Mouse (Mus musculus) neural tube, embryonic 14.5 days (tissue): ENCODE measurements at regions not wholly inside any gene's neighbourhood (a gene's known extent, or its start where the extent isn't known, plus 50 kb on each side); places are given as distances from the start of the nearest gene placed in this dataset.
"Not testable (repeated sequence)": the region's sequence is repeated elsewhere in the genome, so short reads cannot be mapped to it uniquely, and the experiment has no call there.

Experiments used
- ATAC-seq: fragments of 200-750 bp; cut with Nextera tagmentation; 2 replicates; pipeline ENCODE4 v1.8.0; 2017; ENCODE audit warnings: low read depth, mild to moderate bottlenecking, moderate TSS enrichment, moderate library complexity
- H3K27ac ChIP-seq: fragments of 300-500 bp; sonication (generic); 2 replicates; pipeline ENCODE4 v1.5.1; 2014; ENCODE audit warnings: low read depth, mild to moderate bottlenecking, control low read depth, low read length, moderate library complexity, mixed read lengths
- H3K27me3 ChIP-seq: fragments of 300-500 bp; sonication (generic); 2 replicates; pipeline ENCODE4 v1.6.1; 2014; ENCODE audit warnings: low read length; ENCODE audit not compliant: control insufficient read depth, insufficient read depth
- H3K36me3 ChIP-seq: fragments of 300-500 bp; sonication (generic); 2 replicates; pipeline ENCODE4 v1.6.1; 2014; ENCODE audit warnings: low read length, mixed read lengths; ENCODE audit not compliant: control insufficient read depth, insufficient read depth
- H3K4me1 ChIP-seq: fragments of 300-500 bp; sonication (generic); 2 replicates; pipeline ENCODE4 v1.6.1; 2014; ENCODE audit warnings: low read length; ENCODE audit not compliant: control insufficient read depth, insufficient read depth
- H3K4me2 ChIP-seq: fragments of 300-500 bp; sonication (generic); 2 replicates; pipeline ENCODE4 v1.6.1; 2014; ENCODE audit warnings: mild to moderate bottlenecking, low read depth, low read length, control low read depth
- H3K4me3 ChIP-seq: fragments of 300-500 bp; sonication (generic); 2 replicates; pipeline ENCODE4 v1.5.1; 2014; ENCODE audit warnings: low read depth, low read length, control low read depth, mixed read lengths
- H3K9ac ChIP-seq: fragments of 300-500 bp; sonication (generic); replicated peaks from 2 replicates; pipeline ENCODE4 v1.6.1; 2014; ENCODE audit warnings: low read depth, mild to moderate bottlenecking, control low read depth, low read length, mixed read lengths
- H3K9me3 ChIP-seq: fragments of 300-500 bp; sonication (generic); 2 replicates; pipeline ENCODE4 v1.6.1; 2016; ENCODE audit warnings: low read length; ENCODE audit not compliant: control insufficient read depth
- WGBS: fragments of 180-500 bp; shearing (Covaris S2); extraction: QIAGEN DNeasy Blood & Tissue Kit; methylation state at CpG from one replicate; pipeline ENCODE4 v1.1.7; 2014; 5-methylcytosine and 5-hydroxymethylcytosine counted together

GRCm38 (mm10) chr6:16365450-16365849, 532.8 kb downstream of the Tfec start:
- Histone ChIP-seq H3K27ac (no peak overlapping the region), H3K4me3 (no peak overlapping the region), H3K36me3 (no peaks in the 10 kb centered on the region), H3K4me2 (no peak overlapping the region), H3K9me3 (no peaks in the 10 kb centered on the region), H3K4me1 (no peaks in the 10 kb centered on the region), H3K27me3 (no peaks in the 10 kb centered on the region), H3K9ac (no peak overlapping the region)
- 87% methylated on average over 1 of the region's 1 CpGs for WGBS
- no peak for ATAC-seq

DNA sequence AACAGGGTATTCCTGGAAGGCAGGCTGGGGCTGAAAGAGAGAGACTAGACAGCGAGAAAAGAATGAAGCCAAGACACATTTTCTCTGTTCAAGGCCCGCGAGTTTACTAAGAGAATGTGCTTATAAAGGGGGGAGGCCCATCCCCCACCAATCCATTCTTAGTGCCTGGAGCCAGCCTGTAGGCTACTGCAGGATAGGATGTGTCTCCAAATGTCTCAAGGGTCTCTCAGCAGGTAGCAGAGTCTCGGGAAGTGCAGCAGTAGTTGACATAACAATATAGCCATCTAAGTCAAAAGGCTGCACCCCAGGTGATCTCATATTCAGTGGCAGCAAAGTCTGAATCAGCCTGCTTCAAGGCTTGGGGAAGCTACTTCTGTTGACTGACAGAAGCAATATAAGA, 536.2 kb downstream of the Tfec start:
- H3K9ac ChIP-seq, result no peak overlapping the region
- H3K4me2 ChIP-seq, result no peak overlapping the region
- H3K4me1 ChIP-seq, result no peaks in the 10 kb centered on the region
- no peaks in the 10 kb centered on the region for H3K36me3 ChIP-seq
- H3K9me3 ChIP-seq, result no peaks in the 10 kb centered on the region
- 51% methylated on average over 4 of the region's 4 CpGs for WGBS
- no peak overlapping the region for H3K27ac ChIP-seq
- no peaks in the 10 kb centered on the region for H3K27me3 ChIP-seq
- H3K4me3 ChIP-seq, result no peak overlapping the region
- no peak for ATAC-seq

DNA sequence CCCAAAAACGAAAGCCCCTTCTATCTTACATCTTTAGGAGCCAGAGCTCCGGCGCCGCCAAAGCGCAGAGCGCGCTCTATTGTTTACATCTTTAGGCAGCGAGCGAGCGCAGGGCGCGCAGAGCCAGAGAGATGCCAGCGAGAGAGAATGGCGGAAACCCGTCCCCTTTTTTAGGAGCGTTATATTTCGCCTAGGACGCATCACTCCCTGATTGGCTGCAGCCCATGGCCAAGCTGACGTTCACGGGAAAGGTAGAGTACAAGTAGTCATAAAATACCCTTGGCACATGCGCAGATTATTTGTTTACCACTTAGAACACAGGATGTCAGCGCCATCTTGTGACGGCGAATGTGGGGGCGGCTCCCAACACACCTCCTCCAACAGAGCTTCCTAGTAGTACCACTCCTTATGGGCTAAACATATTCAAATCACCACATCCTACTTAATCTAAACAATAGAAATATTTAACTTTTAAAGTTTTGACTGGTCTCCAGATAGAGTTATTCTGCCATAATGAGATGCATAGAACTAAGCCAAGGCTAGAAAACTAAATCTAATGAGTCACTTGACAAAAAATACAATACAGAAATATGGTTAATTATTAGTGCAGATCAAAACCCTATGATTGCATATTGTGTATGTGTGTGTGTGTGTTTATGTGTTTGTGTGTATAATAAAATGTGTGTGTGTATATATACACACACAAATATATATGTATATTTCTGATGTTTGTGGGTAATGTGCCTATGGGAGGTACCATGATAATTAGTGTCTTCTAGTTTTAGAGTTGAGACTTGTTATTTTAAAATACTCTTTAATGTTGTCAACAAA, 538.1 kb downstream of the Tfec start:
- not testable (repeated sequence) for H3K9ac ChIP-seq, H3K36me3 ChIP-seq, H3K4me3 ChIP-seq, H3K27ac ChIP-seq, H3K9me3 ChIP-seq, H3K27me3 ChIP-seq, H3K4me1 ChIP-seq
- peak overlapping the region; percentile 22; the same call in 1 of the 2 replicates for H3K4me2 ChIP-seq
- peak; percentile 92 for ATAC-seq
- WGBS, result 63% methylated on average over 9 of the region's 25 CpGs

DNA sequence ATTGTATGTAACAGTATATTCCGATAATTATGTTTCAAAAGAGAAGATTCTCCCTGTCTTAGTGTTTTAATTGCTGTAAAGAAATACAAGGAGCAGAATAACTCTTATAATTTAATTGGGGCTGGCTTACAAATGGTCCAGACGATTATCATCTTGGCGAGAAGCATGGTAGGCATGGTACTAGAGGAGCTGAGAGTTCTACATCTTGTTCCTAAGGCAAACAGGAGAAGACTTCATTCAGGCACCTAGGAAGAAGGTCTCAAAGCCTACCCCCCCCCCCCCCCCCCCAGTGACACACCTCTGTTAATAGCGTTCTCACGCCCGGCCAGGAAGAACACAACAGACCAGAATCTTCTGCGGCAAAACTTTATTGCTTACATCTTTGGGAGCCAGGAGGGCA, 538.8 kb downstream of the Tfec start:
- no peak for ATAC-seq
- Histone ChIP-seq H3K4me2 (peak overlapping the region; percentile 22; the same call in 1 of the 2 replicates), H3K4me1 (no peaks in the 10 kb centered on the region), H3K27ac (no peak overlapping the region), H3K9ac (no peak overlapping the region), H3K27me3 (no peaks in the 10 kb centered on the region), H3K4me3 (peak overlapping the region; percentile 16; the same call in 1 of the 2 replicates), H3K36me3 (no peaks in the 10 kb centered on the region), H3K9me3 (no peaks in the 10 kb centered on the region)
- WGBS, result 61% methylated on average over 7 of the region's 7 CpGs

DNA sequence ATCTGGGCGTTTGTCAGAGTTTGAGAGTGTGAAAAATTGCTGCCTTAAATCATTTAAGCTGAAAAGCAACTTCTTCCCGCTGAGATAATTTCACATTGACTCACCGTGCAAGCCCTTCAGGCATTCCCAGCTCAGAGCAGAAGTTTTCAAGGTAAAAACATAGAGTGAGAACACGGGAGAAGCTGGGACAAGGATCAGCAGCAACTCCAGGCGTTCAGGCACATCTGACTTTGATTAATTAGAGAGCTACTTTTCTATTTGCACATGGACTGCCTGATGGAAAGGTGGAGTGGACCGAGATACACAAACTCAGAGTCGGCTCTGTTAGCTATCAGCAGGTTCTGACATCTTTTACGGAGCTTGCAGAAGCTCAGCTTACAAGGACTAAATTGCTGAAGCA, 564.6 kb downstream of the Tfec start:
- Histone ChIP-seq H3K27ac (no peak overlapping the region), H3K36me3 (no peaks in the 10 kb centered on the region), H3K4me1 (no peaks in the 10 kb centered on the region), H3K9me3 (no peaks in the 10 kb centered on the region), H3K4me2 (no peak overlapping the region), H3K27me3 (no peaks in the 10 kb centered on the region), H3K4me3 (no peak overlapping the region), H3K9ac (no peak overlapping the region)
- ATAC-seq, result no peak
- 38% methylated on average over 8 of the region's 8 CpGs for WGBS

DNA sequence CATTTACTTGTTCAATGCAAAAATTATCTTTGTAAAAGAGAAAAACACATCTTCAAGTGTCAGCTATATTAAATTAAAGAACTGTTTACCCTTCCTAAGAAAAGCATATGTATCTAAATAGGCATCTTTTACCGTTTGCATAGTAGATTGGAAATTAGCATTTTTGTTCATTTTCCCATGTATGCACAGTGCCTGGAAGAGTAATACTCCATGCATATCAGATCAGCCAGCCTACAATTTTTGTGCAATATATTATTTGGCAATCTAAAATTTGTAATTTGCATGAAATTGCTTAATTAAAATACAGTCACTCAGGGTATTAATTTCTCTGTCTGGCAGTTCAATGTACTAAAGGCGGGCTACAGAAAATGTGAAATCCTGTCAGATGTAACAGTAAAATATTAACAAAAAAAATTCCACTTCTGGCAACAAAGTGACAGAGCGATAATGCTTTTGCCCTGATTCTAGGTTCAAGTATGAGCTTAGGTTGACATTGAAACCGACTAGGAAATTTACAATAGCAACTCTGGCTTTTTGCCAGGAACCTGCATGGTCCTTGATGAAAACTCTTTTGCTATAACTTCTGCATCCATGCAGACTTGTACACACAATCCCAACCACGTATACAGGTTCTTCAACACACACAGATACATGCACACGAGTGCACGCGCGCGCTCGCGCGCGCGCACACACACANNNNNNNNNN, 583.8 kb downstream of the Tfec start:
- Histone ChIP-seq H3K9ac (no peak overlapping the region), H3K9me3 (no peaks in the 10 kb centered on the region), H3K4me3 (no peak overlapping the region), H3K27ac (no peak overlapping the region), H3K27me3 (no peaks in the 10 kb centered on the region), H3K36me3 (no peaks in the 10 kb centered on the region), H3K4me1 (peaks cover 9% of the 10 kb centered on the region), H3K4me2 (no peak overlapping the region)
- ATAC-seq, result no peak
- 83% methylated on average over 15 of the region's 15 CpGs for WGBS

- no peak overlapping the region for H3K4me3 ChIP-seq
- WGBS, result 8% methylated on average over 1 of the region's 1 CpGs
- H3K27me3 ChIP-seq, result no peaks in the 10 kb centered on the region
- no peaks in the 10 kb centered on the region for H3K9me3 ChIP-seq
- no peak overlapping the region for H3K4me2 ChIP-seq
- peaks cover 7% of the 10 kb centered on the region for H3K4me1 ChIP-seq
- no peak overlapping the region for H3K9ac ChIP-seq
- ATAC-seq, result no peak
- H3K27ac ChIP-seq, result no peak overlapping the region
- no peaks in the 10 kb centered on the region for H3K36me3 ChIP-seq
Observed at GRCm38 (mm10) chr6:16312915-16313314, 585.3 kb downstream of the Tfec start.

- WGBS, result 48% methylated on average over 8 of the region's 8 CpGs
- Histone ChIP-seq H3K4me3 (no peak overlapping the region), H3K27me3 (no peaks in the 10 kb centered on the region), H3K4me1 (no peaks in the 10 kb centered on the region), H3K9me3 (no peaks in the 10 kb centered on the region), H3K27ac (no peak overlapping the region), H3K9ac (no peak overlapping the region), H3K36me3 (no peaks in the 10 kb centered on the region), H3K4me2 (no peak overlapping the region)
- ATAC-seq, result no peak
Observed at GRCm38 (mm10) chr6:16283328-16284072, 563.0 kb downstream of the Mdfic start.

GRCm38 (mm10) chr6:16281938-16282337, 561.5 kb downstream of the Mdfic start:
- no peak for ATAC-seq
- no peak overlapping the region for H3K4me3 ChIP-seq
- 91% methylated on average over 6 of the region's 6 CpGs for WGBS

More at GRCm38 (mm10) chr6:16281938-16282337, 561.5 kb downstream of the Mdfic start:
- H3K27ac ChIP-seq, result no peak overlapping the region
- no peaks in the 10 kb centered on the region for H3K36me3 ChIP-seq
- no peak overlapping the region for H3K4me2 ChIP-seq
- no peak overlapping the region for H3K9ac ChIP-seq
- no peaks in the 10 kb centered on the region for H3K27me3 ChIP-seq
- no peaks in the 10 kb centered on the region for H3K4me1 ChIP-seq
- no peaks in the 10 kb centered on the region for H3K9me3 ChIP-seq
